Mouse (Mus musculus) megakaryocyte, embryonic 14.5 days (primary cell): ENCODE measurements around the gene Fam78b.

Experiments
- FLI1 ChIP-seq: IDR thresholded peaks from 2 replicates; pipeline ENCODE4 v1.6.1; 2012; ENCODE audit warnings: low read length, inconsistent platforms, mixed read lengths
- GATA1 ChIP-seq: IDR thresholded peaks from 3 replicates; pipeline ENCODE4 v1.6.1; 2012; ENCODE audit warnings: mixed read lengths, low read length, inconsistent platforms, borderline replicate concordance

GRCm38 (mm10) chr1:167116733-167117132, 115.5 kb downstream of the Fam78b start:
- TF ChIP-seq FLI1, result no peak
- TF ChIP-seq GATA1, result no peak
